Mouse (Mus musculus) fat pad, adult 2 months (tissue): ENCODE results near the gene Rasgrp3.
A peak's percentile ranks its signal among the peaks of the same experiment; 100 is the strongest.

ENCODE experiments used
- DNase-seq: peaks from one replicate; pipeline ENCODE4 v3.0.0-alpha.2; 2011; ENCODE audit warnings: low read depth, low spot score; ENCODE audit errors: extremely low read depth

The Rasgrp3 gene

DNA sequence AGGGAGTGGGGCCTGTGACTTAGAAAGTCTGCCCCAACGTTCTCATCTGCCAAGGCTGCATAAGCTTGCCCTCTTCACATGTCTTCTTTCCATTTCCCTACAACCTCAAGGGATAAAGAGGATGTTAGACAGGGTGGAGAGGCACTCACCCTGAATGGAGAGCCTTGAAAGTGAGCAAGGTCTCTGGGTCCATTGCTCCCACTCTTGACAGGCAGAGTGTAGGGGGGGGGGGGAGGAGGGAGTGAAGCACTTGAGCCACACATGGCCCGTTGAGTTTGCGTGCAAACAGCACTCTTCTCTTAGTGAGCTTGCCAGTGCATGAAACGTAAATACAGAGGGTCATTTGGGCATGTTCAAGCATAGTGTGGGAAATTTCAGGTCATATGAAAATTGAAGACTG lies 59.5 kb downstream of the Rasgrp3 start:
- no peak for DNase-seq

DNA sequence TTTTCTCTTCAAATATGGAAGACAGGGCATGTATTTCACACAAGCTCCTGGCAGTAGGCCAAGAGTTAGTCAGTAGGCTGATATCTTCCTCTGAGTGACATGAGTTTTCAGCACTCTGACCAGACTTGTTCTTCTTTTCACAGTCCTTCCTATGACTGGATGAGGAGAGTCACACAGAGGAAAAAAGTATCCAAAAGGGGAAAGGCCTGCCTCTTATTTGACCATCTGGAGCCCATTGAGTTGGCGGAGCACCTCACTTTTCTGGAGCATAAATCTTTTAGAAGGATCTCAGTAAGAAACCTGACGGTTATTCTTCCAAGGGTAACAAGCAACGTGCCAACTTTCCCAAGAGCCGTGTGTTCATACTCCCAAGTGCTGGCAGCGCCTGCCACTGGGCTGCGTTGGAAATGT lies 62.5 kb downstream of the Rasgrp3 start:
- DNase-seq = peak; percentile 96

- no peak for DNase-seq
These were observed 67.3 kb downstream of the Rasgrp3 start for GRCm38 (mm10) chr17:75503031-75503430.

DNA sequence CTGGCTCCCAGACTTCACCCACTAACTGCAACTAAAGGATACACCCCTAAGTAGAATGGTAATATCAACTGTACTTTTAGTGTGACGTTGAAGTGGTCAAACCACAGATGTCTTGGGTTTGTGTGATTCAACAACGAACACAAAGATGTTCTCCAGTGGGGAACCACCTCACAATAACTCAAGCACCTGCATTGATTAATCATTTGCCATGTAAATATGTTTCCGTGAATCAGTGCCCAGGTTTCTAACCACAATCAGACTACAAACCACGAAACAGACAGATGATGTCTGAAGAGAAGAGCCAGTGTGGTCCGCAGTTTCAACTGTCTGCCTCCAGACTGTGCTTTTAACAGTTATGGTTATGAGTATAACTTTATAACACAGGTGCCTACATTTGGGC lies 69.4 kb downstream of the Rasgrp3 start:
- no peak for DNase-seq

- DNase-seq = no peak
These were observed 70.5 kb downstream of the Rasgrp3 start for GRCm38 (mm10) chr17:75506097-75506675.

DNA sequence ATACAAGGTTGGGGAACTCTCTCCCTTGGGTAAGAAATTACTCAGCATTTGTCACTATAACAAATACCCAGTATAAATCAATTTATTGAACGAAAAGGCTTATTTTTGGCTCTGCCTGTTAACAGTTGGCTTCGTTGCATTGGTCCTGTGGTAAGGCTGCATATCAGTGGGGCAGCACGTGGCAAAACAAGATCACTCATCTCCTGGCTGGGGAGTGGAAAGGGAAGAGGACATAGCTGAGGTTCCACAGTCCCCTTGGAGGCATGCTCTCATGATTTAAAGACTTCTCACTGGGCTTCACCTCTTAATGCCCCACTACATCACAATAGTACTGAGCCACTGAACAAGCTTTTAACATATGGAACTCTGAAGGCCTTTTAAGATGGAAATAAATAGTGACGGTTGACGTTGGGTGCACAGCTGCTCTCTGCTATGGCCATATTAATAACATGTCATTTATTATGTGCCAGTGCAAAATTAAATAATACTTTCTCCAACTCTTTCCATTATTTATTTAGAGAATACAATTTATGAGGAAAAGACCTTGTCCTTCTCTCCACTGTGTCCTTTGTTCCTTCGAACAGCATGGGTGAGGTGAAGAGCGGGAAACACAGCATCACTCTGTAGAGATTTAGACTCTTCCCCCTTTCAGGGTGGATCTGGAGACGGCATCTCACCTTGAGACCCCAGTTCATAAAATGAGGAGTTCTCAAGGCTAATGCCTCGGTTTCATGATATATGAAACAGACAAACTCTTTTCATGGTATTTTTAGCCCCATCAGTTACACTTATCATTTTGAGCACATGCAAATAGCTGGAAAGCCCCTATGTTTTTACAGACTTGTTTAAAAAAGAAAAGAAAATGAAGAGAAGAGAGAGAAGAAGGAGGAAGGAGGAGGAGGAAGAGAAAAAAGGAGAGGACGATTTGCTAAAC lies 71.3 kb downstream of the Rasgrp3 start:
- no peak for DNase-seq

GRCm38 (mm10) chr17:75509257-75509656 lies 73.6 kb downstream of the Rasgrp3 start:
- DNase-seq = no peak

DNA sequence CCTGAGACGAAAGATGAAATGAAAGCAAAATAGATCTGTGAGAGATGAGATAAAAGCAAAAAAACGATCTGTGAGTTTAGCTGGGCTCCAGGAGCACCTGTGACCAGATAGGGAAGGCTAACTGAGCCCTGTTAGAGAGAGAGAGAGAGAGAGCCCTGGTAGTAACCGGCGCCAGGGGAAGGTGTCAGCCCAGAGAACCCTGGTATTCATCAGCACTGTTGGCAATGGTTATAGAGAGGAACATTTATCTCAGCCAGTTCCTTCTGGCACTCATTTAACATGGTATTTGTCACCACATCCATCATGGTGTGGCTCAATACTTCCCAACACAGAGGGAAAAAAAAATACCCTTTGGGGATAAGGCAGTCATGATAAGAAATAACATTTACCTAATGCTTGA lies 80.9 kb downstream of the Rasgrp3 start:
- DNase-seq = no peak

DNA sequence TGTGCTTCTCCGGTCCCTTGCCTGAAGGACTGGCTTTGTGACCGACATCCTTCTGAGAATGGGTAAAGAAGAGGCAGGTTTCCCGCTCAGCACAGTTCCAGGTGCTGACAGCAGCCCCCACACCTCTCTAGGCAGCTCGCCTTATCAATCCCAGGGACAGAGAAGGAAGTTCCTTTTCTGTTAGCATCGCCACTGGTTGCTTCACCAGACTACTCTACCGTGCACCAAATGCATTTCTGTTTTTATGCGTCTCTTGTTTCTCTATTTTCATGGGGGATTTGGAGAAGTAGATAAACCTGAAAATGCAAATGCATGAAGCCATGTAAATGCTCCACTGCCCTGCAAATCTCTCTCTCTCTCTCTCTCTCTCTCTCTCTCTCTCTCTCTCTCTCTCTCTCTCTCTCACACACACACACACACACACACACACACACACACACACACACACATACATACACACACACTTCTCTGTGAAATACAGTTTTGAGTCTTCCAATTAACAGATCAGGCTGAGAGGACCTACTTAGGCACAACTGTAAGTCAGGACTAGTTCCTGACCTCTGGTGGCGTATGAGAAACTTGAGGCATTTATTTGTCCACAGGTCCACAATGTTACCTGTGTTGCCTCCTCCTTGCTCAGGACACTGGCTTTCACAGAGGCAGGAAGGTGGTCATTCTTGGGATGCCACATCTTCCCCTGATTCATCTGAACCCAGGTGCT lies 82.6 kb downstream of the Rasgrp3 start:
- DNase-seq = no peak

DNA sequence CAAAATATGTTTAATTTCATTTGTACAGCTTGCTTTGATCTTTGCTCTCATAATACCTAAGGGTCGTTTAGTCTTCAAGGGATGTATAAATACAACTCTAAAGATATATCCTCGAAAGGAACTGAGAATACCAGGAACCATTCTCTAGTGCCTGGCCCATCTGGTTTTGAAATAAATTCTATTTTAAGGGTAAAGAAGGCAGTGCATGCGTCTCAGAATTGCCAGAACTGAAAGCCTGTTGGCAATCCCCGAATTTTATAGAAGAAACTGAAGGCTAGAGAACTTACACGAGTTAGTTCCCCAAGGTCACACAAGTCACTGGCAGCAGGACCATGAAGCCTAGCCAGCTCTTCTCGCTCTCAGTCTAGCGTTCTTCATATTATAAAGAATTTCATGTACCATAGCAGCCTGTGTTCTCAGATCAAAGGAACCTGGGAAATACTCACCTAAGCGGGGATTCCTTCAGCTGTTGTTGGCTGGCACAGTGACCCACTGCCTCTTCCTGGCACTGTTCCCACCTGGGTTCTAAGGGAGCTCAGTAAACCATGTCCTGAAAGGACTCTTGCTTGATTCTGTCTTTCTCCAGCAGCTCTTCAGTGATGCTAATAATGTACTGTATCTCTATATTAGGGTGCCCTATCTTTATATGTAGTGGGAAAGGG lies 83.7 kb downstream of the Rasgrp3 start:
- no peak for DNase-seq

- no peak for DNase-seq
These were observed 85.6 kb downstream of the Rasgrp3 start for GRCm38 (mm10) chr17:75521236-75521842.

GRCm38 (mm10) chr17:75522347-75523065 lies 86.8 kb downstream of the Rasgrp3 start:
- peak; percentile 96 for DNase-seq

GRCm38 (mm10) chr17:75523812-75524211 lies 88.1 kb downstream of the Rasgrp3 start:
- no peak for DNase-seq

DNA sequence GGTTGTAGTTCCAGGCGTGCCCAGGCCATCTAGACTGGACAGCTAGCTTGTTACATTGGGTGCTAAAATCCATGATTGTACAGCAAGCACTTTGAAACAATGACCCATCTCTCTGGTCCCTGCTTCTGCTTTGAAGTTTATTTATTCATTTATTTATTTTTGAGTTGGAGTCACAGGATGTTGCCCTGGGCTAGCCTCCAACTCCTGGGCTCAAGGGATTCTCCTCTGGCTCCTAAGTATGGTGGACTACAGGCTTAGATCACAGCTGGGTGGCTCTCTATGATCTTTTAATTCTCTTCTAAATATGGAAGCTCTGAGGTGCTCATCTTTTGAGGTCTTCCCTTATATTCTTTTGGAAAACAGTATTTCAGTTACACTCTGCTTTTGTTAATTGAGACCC lies 90.7 kb downstream of the Rasgrp3 start:
- no peak for DNase-seq

- no peak for DNase-seq
These were observed 93.7 kb downstream of the Rasgrp3 start for GRCm38 (mm10) chr17:75529222-75529935.

- no peak for DNase-seq
These were observed 96.8 kb downstream of the Rasgrp3 start for GRCm38 (mm10) chr17:75532469-75532986.

GRCm38 (mm10) chr17:75534314-75535020 lies 98.8 kb downstream of the Rasgrp3 start:
- no peak for DNase-seq

DNA sequence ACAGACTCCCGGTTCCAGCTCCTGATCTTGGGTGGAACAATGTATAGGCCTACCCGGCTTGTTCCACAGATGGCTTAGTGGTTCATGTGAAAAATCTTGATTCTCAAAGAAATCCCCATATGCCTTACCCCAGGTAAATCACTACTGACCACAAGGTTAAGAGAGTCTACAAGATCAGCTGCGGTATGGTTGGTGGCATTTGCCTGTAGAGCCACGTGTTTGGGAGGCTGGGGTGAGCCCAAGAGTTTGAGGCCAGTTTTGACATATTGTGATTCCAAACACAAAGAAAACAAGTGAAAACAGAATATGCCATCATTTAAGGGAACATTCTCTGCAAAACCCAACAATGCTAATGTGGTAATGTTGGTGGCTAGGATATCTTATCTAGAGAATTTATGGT lies 99.9 kb downstream of the Rasgrp3 start:
- DNase-seq = no peak
